Mouse (Mus musculus): ENCODE data around the gene Svs4. TPM values are rescaled to one million over a fixed set of nuclear protein-coding genes. Genes with fewer than 3 reads are reported as not detected.

Gene Svs4
- not detected in 2 replicates for polyA plus RNA-seq (2015; fragmentation: Nextera tagmentation; extraction: Ambion mirVana)

DNA sequence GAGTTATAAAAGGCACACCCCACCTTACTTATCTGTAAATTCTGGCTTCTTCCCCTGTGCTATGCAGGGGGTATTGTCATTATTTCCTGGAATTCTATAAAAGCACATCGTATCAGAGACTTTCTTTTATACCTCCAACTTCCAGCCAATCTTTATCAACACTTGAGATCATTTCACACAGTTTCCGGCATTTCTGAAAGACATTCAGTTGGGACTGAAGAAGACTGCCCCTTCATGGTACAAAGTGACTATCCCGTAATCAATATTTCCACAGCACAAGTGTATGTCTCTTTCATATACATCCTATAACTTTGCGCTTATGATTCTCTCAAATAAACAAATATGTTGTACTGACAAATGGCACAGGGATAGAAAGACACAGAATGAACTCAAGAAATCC is at the start of gene Svs4:
Gene Svs4, minus strand, starts transcription at position 101 of the 400 bp plus-strand sequence.

DNA sequence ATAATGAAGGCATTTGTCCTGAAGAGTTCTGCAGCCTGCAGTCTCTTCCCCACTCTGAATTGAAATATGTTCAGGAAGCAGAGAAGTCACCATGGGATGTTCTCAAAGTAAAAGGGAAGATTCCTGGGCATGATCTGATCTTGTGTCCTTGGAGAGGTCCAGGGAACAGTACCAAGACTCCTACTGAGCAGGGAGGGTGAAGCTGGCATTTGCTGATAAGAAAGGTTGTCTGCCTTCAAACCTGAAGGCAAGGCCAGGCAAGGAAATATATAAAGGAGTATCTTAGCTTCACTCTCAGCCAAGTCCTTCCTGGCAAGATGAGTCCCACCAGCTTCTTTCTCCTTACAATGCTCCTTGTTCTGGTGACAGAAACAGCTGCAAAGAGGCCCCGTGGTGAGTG is 38.2 kb upstream of the Svs4 start, which contains the start of gene Svs6:
Gene Svs6, plus strand, starts transcription at position 301 of the 400 bp plus-strand sequence.

DNA sequence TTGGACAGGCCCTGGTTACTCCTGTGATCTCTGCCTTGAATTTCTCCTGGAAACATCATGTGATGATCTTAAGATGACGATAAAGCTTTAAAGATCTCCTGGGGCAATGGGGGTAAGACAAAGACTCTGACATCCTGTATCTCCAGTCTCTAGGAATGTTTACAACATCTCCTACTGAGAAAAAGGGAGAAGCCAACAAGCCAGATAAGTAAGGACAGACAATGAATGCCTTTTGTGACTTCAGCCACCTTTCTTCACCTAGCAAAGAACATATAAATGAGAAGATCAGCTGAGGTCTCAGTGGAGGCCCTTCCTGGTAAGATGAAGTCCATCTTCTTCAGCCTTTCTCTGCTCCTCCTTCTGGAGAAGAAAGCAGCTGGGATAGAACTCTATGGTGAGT is 10.7 kb upstream of the Svs4 start, which contains the start of gene Svs3a:
Gene Svs3a, plus strand, starts transcription at position 301 of the 400 bp plus-strand sequence.

DNA sequence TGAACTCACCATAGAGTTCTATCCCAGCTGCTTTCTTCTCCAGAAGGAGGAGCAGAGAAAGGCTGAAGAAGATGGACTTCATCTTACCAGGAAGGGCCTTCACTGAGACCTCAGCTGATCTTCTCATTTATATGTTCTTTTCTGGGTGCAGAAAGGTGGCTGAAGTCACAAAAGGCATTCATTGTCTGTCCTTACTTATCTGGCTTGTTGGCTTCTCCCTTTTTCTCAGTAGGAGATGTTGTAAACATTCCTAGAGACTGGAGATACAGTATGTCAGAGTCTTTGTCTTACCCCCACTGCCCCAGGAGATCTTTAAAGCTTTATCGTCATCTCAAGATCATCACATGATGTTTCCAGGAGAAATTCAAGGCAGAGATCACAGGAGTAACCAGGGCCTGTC is 21.7 kb downstream of the Svs4 start, which contains the start of gene Svs3b:
Gene Svs3b, minus strand, starts transcription at position 101 of the 400 bp plus-strand sequence.

DNA sequence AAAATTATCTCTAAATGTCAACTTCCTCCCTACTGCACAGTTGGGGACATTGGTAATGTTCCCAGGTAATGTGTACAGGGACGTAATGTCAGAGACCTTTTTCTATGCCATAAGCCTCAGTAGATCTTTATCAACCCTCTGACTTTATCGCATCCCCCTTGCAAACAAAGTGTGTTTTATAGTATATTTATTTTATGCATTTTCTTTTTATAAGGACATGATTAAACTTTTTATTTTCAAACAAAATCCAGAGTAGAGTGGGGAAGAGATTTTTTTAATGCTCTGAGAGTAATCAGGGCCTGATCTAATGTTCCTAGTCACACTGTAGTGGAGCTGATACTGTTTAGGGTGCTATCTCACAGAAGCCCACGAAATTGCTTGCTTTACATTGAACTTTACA is 39.9 kb downstream of the Svs4 start, which contains the start of gene Svs2:
Gene Svs2, minus strand, starts transcription at position 101 of the 400 bp plus-strand sequence.

Other genes starting within 250 kb of the Svs4 start
- 10.7 and 13.0 TPM in 2 replicates for gene Stk4, start 208.1 kb downstream of the Svs4 start, polyA plus RNA-seq (2015; fragmentation: Nextera tagmentation; extraction: Ambion mirVana)
- gene Tomm34, start 207.3 kb downstream of the Svs4 start, polyA plus RNA-seq (2015; fragmentation: Nextera tagmentation; extraction: Ambion mirVana): 23.6 and 24.4 TPM in 2 replicates
- 0.07 TPM in 1 of 2 replicates, not detected in the other for gene Kcns1, start 107.3 kb downstream of the Svs4 start, polyA plus RNA-seq (2015; fragmentation: Nextera tagmentation; extraction: Ambion mirVana)
- gene Wfdc5, start 95.7 kb downstream of the Svs4 start, polyA plus RNA-seq (2015; fragmentation: Nextera tagmentation; extraction: Ambion mirVana): 0.08 TPM in 1 of 2 replicates, not detected in the other
- not detected in 2 replicates for gene Wfdc12, start 87.9 kb downstream of the Svs4 start, polyA plus RNA-seq (2015; fragmentation: Nextera tagmentation; extraction: Ambion mirVana)
- not detected in 2 replicates for gene Wfdc15a, start 78.3 kb downstream of the Svs4 start, polyA plus RNA-seq (2015; fragmentation: Nextera tagmentation; extraction: Ambion mirVana)
- 50.1 and 50.4 TPM in 2 replicates for gene Wfdc15b, start 56.8 kb downstream of the Svs4 start, polyA plus RNA-seq (2015; fragmentation: Nextera tagmentation; extraction: Ambion mirVana)
- not detected in 2 replicates for gene Svs2, start 40.0 kb downstream of the Svs4 start, polyA plus RNA-seq (2015; fragmentation: Nextera tagmentation; extraction: Ambion mirVana)
- not detected in 2 replicates for gene Svs3b, start 21.8 kb downstream of the Svs4 start, polyA plus RNA-seq (2015; fragmentation: Nextera tagmentation; extraction: Ambion mirVana)
- not detected in 2 replicates for gene Svs3a, start 10.8 kb upstream of the Svs4 start, polyA plus RNA-seq (2015; fragmentation: Nextera tagmentation; extraction: Ambion mirVana)
- not detected in 2 replicates for gene Svs6, start 38.3 kb upstream of the Svs4 start, polyA plus RNA-seq (2015; fragmentation: Nextera tagmentation; extraction: Ambion mirVana)
- gene Svs5, start 54.3 kb upstream of the Svs4 start, polyA plus RNA-seq (2015; fragmentation: Nextera tagmentation; extraction: Ambion mirVana): not detected in 2 replicates
- gene Slpi, start 110.6 kb upstream of the Svs4 start, polyA plus RNA-seq (2015; fragmentation: Nextera tagmentation; extraction: Ambion mirVana): 15.5 and 29.0 TPM in 2 replicates
- gene Rbpjl, start 124.7 kb upstream of the Svs4 start, polyA plus RNA-seq (2015; fragmentation: Nextera tagmentation; extraction: Ambion mirVana): 0.08 and 0.10 TPM in 2 replicates
- gene Matn4, start 126.7 kb upstream of the Svs4 start, polyA plus RNA-seq (2015; fragmentation: Nextera tagmentation; extraction: Ambion mirVana): 1.9 and 2.2 TPM in 2 replicates
- gene Sdc4, start 165.4 kb upstream of the Svs4 start, polyA plus RNA-seq (2015; fragmentation: Nextera tagmentation; extraction: Ambion mirVana): 201 and 220 TPM in 2 replicates
- gene Sys1, start 178.5 kb upstream of the Svs4 start, polyA plus RNA-seq (2015; fragmentation: Nextera tagmentation; extraction: Ambion mirVana): 58.1 and 67.9 TPM in 2 replicates
- gene Gm20458, start 182.5 kb upstream of the Svs4 start, polyA plus RNA-seq (2015; fragmentation: Nextera tagmentation; extraction: Ambion mirVana): 31.1 and 41.5 TPM in 2 replicates
- gene Trp53tg5, start 195.3 kb upstream of the Svs4 start, polyA plus RNA-seq (2015; fragmentation: Nextera tagmentation; extraction: Ambion mirVana): not detected in 2 replicates
- 135 and 147 TPM in 2 replicates for gene Dbndd2, start 207.6 kb upstream of the Svs4 start, polyA plus RNA-seq (2015; fragmentation: Nextera tagmentation; extraction: Ambion mirVana)
- gene Pigt, start 219.1 kb upstream of the Svs4 start, polyA plus RNA-seq (2015; fragmentation: Nextera tagmentation; extraction: Ambion mirVana): 53.3 and 56.6 TPM in 2 replicates